Mouse (Mus musculus): ENCODE measurements around the gene Gpr155. TPM values are rescaled to one million over a fixed set of nuclear protein-coding genes. Genes with fewer than 3 reads are reported as not detected.

Gene Gpr155
- polyA plus RNA-seq, 1 experiment from 2014 or later = 18.1 TPM

GRCm38 (mm10) chr2:73347136-73347535 is 39.2 kb downstream of the Gpr155 start:
- 72% methylated on average over 6 of the region's 6 CpGs for WGBS
- H3K4me1 ChIP-seq (replicated peaks; ENCODE audit: control insufficient read depth, insufficient read depth, low read length) = no peaks in the 10 kb centered on the region
- H3K4me3 ChIP-seq (ENCODE audit: low read depth, low read length) = no peak overlapping the region
- H3K36me3 ChIP-seq (ENCODE audit: control insufficient read depth, insufficient read depth) = peaks cover 8% of the 10 kb centered on the region; the same call in 1 of the 2 replicates
- ATAC-seq = no peak
- no peaks in the 10 kb centered on the region for H3K9me3 ChIP-seq (ENCODE audit: control insufficient read depth)
- no peak for TF ChIP-seq CTCF (IDR thresholded peaks at IDR 0.05; ENCODE audit: low read depth)
- no peak overlapping the region for H3K27ac ChIP-seq (ENCODE audit: low read depth, low read length)
- H3K4me2 ChIP-seq (replicated peaks; ENCODE audit: low read depth) = no peak overlapping the region
- no peaks in the 10 kb centered on the region for H3K27me3 ChIP-seq (replicated peaks; ENCODE audit: control insufficient read depth, insufficient read depth, low read length)
- H3K9ac ChIP-seq (ENCODE audit: low read depth, low read length) = no peak overlapping the region

DNA sequence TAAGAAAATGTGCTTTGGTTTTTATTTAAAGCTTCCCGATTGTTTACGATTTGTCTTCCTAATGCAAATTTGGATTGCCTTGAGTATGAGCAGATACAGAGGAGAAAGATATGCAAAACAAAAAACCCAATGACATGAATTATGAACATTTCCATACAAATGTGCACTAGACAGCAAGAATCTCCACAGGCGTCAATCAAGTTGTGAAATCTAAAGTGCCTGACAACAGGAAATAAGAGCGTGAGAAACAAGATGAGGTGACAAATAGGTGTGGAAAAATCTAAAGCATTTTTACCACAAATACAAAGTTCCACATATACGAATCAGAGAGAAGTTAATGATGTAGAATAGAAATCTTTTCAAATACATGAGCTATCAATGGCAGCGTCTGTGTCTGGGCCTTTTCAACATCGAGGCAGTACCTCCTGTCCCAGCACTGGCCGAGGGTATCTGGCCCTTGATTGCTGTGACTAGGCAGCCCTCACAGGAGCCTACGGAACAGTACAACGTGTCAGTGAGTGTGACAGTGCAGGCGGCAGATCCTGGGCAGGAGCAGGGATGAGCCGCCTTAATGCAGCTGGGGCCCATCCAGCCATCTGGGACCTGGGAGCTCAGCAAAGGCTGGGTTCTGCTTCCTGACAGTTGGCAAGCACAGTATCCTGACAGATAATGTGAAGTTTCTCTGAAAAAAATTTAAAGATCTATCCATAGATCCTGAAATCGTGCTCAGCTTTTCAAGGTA is 39.9 kb downstream of the Gpr155 start:
- H3K27ac ChIP-seq (ENCODE audit: low read depth, low read length) = no peak overlapping the region
- 70% methylated on average over 13 of the region's 13 CpGs for WGBS
- H3K27me3 ChIP-seq (replicated peaks; ENCODE audit: control insufficient read depth, insufficient read depth, low read length) = no peaks in the 10 kb centered on the region
- TF ChIP-seq CTCF (IDR thresholded peaks at IDR 0.05; ENCODE audit: low read depth) = no peak
- H3K36me3 ChIP-seq (ENCODE audit: control insufficient read depth, insufficient read depth) = peaks cover 8% of the 10 kb centered on the region; the same call in 1 of the 2 replicates
- no peaks in the 10 kb centered on the region for H3K9me3 ChIP-seq (ENCODE audit: control insufficient read depth)
- no peak overlapping the region for H3K9ac ChIP-seq (ENCODE audit: low read depth, low read length)
- H3K4me1 ChIP-seq (replicated peaks; ENCODE audit: control insufficient read depth, insufficient read depth, low read length) = no peaks in the 10 kb centered on the region
- no peak overlapping the region for H3K4me3 ChIP-seq (ENCODE audit: low read depth, low read length)
- no peak overlapping the region for H3K4me2 ChIP-seq (replicated peaks; ENCODE audit: low read depth)
- no peak for ATAC-seq

DNA sequence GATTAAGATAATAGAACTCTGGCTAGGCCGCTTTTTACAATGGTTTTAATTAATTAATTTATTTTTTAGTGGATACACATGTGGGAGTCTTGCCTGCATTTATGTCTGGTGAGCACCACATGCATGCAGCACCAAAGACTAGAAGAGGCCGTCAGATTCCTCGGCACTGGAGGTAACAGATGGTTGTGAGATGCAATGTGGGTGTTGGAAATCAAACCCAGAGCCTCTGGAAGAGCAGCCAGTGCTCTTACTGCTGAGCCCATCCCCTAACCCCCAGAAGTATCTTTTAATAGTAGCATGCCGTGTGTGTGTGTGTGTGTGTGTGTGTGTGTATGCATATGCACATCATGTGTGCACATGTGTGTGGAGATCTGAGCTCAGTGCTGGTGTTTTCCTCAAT is 41.2 kb downstream of the Gpr155 start:
- Histone ChIP-seq H3K4me3 (ENCODE audit: low read depth, low read length) (no peak overlapping the region), H3K9me3 (ENCODE audit: control insufficient read depth) (no peaks in the 10 kb centered on the region), H3K9ac (ENCODE audit: low read depth, low read length) (no peak overlapping the region), H3K4me1 (replicated peaks; ENCODE audit: control insufficient read depth, insufficient read depth, low read length) (no peaks in the 10 kb centered on the region), H3K36me3 (ENCODE audit: control insufficient read depth, insufficient read depth) (peaks cover 8% of the 10 kb centered on the region; the same call in 1 of the 2 replicates), H3K27ac (ENCODE audit: low read depth, low read length) (no peak overlapping the region), H3K4me2 (replicated peaks; ENCODE audit: low read depth) (no peak overlapping the region), H3K27me3 (replicated peaks; ENCODE audit: control insufficient read depth, insufficient read depth, low read length) (no peaks in the 10 kb centered on the region)
- no peak for ATAC-seq
- TF ChIP-seq CTCF (IDR thresholded peaks at IDR 0.05; ENCODE audit: low read depth) = no peak
- WGBS = 94% methylated on average over 4 of the region's 4 CpGs

DNA sequence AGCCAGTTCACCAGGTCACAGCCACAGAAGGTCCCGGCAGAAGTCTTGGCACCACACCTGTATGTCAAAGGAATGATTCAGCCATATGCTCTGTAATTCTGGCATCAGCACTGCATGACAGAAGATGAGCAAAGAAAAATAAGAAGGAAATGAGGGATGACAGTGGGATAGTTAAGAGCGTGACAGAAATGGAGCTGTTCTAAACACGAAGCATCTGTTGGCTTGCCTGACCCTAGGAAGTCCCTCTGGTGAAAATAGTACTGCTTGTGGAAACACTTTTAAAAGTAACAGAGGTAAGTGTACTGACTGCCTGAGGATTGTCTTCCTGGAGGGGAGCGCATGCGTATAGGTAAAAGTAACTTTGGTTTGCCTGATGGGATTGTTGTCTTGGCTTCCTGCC is 42.7 kb downstream of the Gpr155 start:
- TF ChIP-seq CTCF (IDR thresholded peaks at IDR 0.05; ENCODE audit: low read depth) = no peak
- WGBS = 94% methylated on average over 5 of the region's 5 CpGs
- Histone ChIP-seq H3K27me3 (replicated peaks; ENCODE audit: control insufficient read depth, insufficient read depth, low read length) (no peaks in the 10 kb centered on the region), H3K4me1 (replicated peaks; ENCODE audit: control insufficient read depth, insufficient read depth, low read length) (no peaks in the 10 kb centered on the region), H3K4me3 (ENCODE audit: low read depth, low read length) (no peak overlapping the region), H3K4me2 (replicated peaks; ENCODE audit: low read depth) (no peak overlapping the region), H3K36me3 (ENCODE audit: control insufficient read depth, insufficient read depth) (peaks cover 8% of the 10 kb centered on the region; the same call in 1 of the 2 replicates), H3K27ac (ENCODE audit: low read depth, low read length) (no peak overlapping the region), H3K9ac (ENCODE audit: low read depth, low read length) (no peak overlapping the region), H3K9me3 (ENCODE audit: control insufficient read depth) (no peaks in the 10 kb centered on the region)
- no peak for ATAC-seq

DNA sequence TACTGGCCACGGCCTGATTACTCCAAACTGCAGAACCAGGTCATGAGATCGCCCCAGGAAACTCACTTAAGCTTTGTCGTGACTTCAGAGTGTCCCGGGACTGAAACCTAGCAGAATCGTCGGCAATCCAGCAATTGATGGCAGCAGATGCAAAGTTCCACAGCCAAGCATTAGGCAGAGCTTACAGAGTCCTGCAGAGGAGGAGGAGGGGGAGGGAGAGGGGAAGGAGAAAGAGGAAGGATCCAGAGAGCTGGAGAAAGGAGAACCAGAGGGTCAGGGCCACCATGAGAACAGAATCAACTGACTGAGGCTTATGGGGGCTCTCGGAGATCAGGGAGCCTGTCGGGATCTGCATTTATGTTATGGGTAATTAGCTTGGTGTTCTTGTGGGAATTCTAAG is 48.0 kb downstream of the Gpr155 start:
- H3K9me3 ChIP-seq (ENCODE audit: control insufficient read depth) = no peaks in the 10 kb centered on the region
- H3K4me2 ChIP-seq (replicated peaks; ENCODE audit: low read depth) = no peak overlapping the region
- no peak overlapping the region for H3K9ac ChIP-seq (ENCODE audit: low read depth, low read length)
- no peaks in the 10 kb centered on the region for H3K4me1 ChIP-seq (replicated peaks; ENCODE audit: control insufficient read depth, insufficient read depth, low read length)
- 75% methylated on average over 8 of the region's 8 CpGs for WGBS
- no peak overlapping the region for H3K4me3 ChIP-seq (ENCODE audit: low read depth, low read length)
- H3K27ac ChIP-seq (ENCODE audit: low read depth, low read length) = no peak overlapping the region
- H3K36me3 ChIP-seq (ENCODE audit: control insufficient read depth, insufficient read depth) = no peaks in the 10 kb centered on the region
- no peak for ATAC-seq
- TF ChIP-seq CTCF (IDR thresholded peaks at IDR 0.05; ENCODE audit: low read depth) = no peak
- no peaks in the 10 kb centered on the region for H3K27me3 ChIP-seq (replicated peaks; ENCODE audit: control insufficient read depth, insufficient read depth, low read length)

DNA sequence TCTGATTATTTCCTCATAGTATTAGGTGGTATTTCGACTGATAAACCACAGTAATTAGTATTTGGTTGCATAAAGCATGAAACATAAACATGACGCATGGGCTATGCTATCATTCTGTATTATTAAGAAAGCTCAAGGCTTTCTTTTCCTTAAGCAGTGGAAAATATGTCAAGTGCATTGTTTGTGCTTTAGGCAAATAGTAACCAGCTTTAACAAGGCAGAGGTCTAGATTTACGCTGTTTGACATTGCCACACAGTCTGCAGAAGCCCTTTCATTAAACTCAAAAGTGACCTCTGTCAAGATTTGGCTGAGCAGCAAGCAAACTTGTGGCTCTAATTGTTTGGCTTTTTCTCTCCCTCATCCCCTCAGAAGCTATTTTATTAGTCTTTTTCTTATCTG is 50.4 kb downstream of the Gpr155 start:
- no peak for TF ChIP-seq CTCF (IDR thresholded peaks at IDR 0.05; ENCODE audit: low read depth)
- H3K36me3 ChIP-seq (ENCODE audit: control insufficient read depth, insufficient read depth) = no peaks in the 10 kb centered on the region
- no peak overlapping the region for H3K4me3 ChIP-seq (ENCODE audit: low read depth, low read length)
- 88% methylated on average over 3 of the region's 3 CpGs for WGBS
- no peaks in the 10 kb centered on the region for H3K4me1 ChIP-seq (replicated peaks; ENCODE audit: control insufficient read depth, insufficient read depth, low read length)
- no peak overlapping the region for H3K4me2 ChIP-seq (replicated peaks; ENCODE audit: low read depth)
- no peaks in the 10 kb centered on the region for H3K27me3 ChIP-seq (replicated peaks; ENCODE audit: control insufficient read depth, insufficient read depth, low read length)
- H3K9me3 ChIP-seq (ENCODE audit: control insufficient read depth) = no peaks in the 10 kb centered on the region
- H3K9ac ChIP-seq (ENCODE audit: low read depth, low read length) = no peak overlapping the region
- H3K27ac ChIP-seq (ENCODE audit: low read depth, low read length) = no peak overlapping the region
- ATAC-seq = no peak
